In genomic region chr8:90898578-90898977, GRCm38 (mm10) we compare ENCODE assay signal across 23 mouse cellular contexts.
DNase-seq lines count a peak whose midpoint lies in the region; ATAC-seq and TF ChIP-seq lines count a peak whose summit lies in the region.
"Had no signal": no experiment of that assay in that cellular context is flagged by ENCODE, and none has a peak within 500 bp of the region (broad histone marks: within the 10 kb centered on the region; RNA-seq: fewer than 3 reads in every experiment).

No protein-coding gene starts in this region.

- H3K27ac ChIP-seq in intestine, embryonic 16.5 days (ENCODE audit: low read length): no peak overlapping the region
- H3K27ac ChIP-seq in hindbrain, embryonic 13.5 days: no peak overlapping the region
- H3K27ac ChIP-seq: embryonic facial prominence, embryonic 12.5 days; forebrain, embryonic 15.5 days; heart, adult 2 months; limb, embryonic 13.5 days; liver, embryonic 14.5 days; midbrain, embryonic 13.5 days; neural tube, embryonic 12.5 days had no signal

- ATAC-seq in G1E (ENCODE audit: extremely low read depth, insufficient number of reproducible peaks, low FRiP score, poor library complexity, severe bottlenecking): peak; percentile 86
- peak; percentile 53; the same call in 1 of the 2 replicates for ATAC-seq in intestine, embryonic 16.5 days
- no peak for ATAC-seq in hindbrain, embryonic 13.5 days (ENCODE audit: low FRiP score)
- no peak for ATAC-seq in frontal cortex, adult (ENCODE audit: low TSS enrichment)
- ATAC-seq: forebrain, embryonic 15.5 days; inflammation-experienced regulatory T-cells, adult 6 months; midbrain, embryonic 13.5 days had no signal

- intact Hi-C loops in heart, postnatal 25 days (cut with DNase I): no loop called here

- no peak overlapping the region for H3K9ac ChIP-seq in intestine, embryonic 16.5 days (ENCODE audit: low read depth, low read length)
- H3K9ac ChIP-seq in hindbrain, embryonic 13.5 days: no peak overlapping the region
- H3K9ac ChIP-seq: embryonic facial prominence, embryonic 12.5 days; forebrain, embryonic 15.5 days; limb, embryonic 13.5 days; liver, embryonic 14.5 days; midbrain, embryonic 13.5 days; neural tube, embryonic 12.5 days had no signal

- H3K4me2 ChIP-seq in intestine, embryonic 16.5 days (ENCODE audit: low read depth, low read length): no peak overlapping the region
- H3K4me2 ChIP-seq in hindbrain, embryonic 13.5 days: no peak overlapping the region
- H3K4me2 ChIP-seq: embryonic facial prominence, embryonic 12.5 days; forebrain, embryonic 15.5 days; limb, embryonic 13.5 days; midbrain, embryonic 13.5 days; neural tube, embryonic 12.5 days had no signal

- no peaks in the 10 kb centered on the region for H3K36me3 ChIP-seq in G1E (replicated peaks)
- H3K36me3 ChIP-seq in intestine, embryonic 16.5 days (ENCODE audit: control insufficient read depth, insufficient read depth, low read length): no peaks in the 10 kb centered on the region
- H3K36me3 ChIP-seq in hindbrain, embryonic 13.5 days: no peaks in the 10 kb centered on the region
- H3K36me3 ChIP-seq: embryonic facial prominence, embryonic 12.5 days; forebrain, embryonic 15.5 days; limb, embryonic 13.5 days; midbrain, embryonic 13.5 days; neural tube, embryonic 12.5 days had no signal

- no peak for TF ChIP-seq CTCF in G1E (IDR thresholded peaks at IDR 0.05; ENCODE audit: low read depth, low read length)

- H3K4me3 ChIP-seq in G1E (ENCODE audit: low read depth, low read length): no peak overlapping the region
- no peak overlapping the region for H3K4me3 ChIP-seq in intestine, embryonic 16.5 days (ENCODE audit: low read length)
- no peak overlapping the region for H3K4me3 ChIP-seq in hindbrain, embryonic 13.5 days
- H3K4me3 ChIP-seq: embryonic facial prominence, embryonic 12.5 days; forebrain, embryonic 15.5 days; heart, adult 2 months; limb, embryonic 13.5 days; midbrain, embryonic 13.5 days; neural tube, embryonic 12.5 days had no signal

- 21% methylated on average over 6 of the region's 6 CpGs for WGBS in intestine, embryonic 16.5 days
- 48% methylated on average over 6 of the region's 6 CpGs for WGBS in hindbrain, embryonic 13.5 days

- peaks cover 9% of the 10 kb centered on the region for H3K4me1 ChIP-seq in G1E (ENCODE audit: insufficient read depth, low read depth, low read length)
- peaks cover 8% of the 10 kb centered on the region for H3K4me1 ChIP-seq in intestine, embryonic 16.5 days (ENCODE audit: control insufficient read depth, insufficient read depth, low read length)
- H3K4me1 ChIP-seq in hindbrain, embryonic 13.5 days (replicated peaks): peaks cover 9% of the 10 kb centered on the region

- no peaks in the 10 kb centered on the region for H3K9me3 ChIP-seq in G1E (replicated peaks)
- no peaks in the 10 kb centered on the region for H3K9me3 ChIP-seq in intestine, embryonic 16.5 days (ENCODE audit: control insufficient read depth, low read length)
- no peaks in the 10 kb centered on the region for H3K9me3 ChIP-seq in hindbrain, embryonic 13.5 days
- H3K9me3 ChIP-seq: embryonic facial prominence, embryonic 12.5 days; forebrain, embryonic 15.5 days; limb, embryonic 13.5 days; midbrain, embryonic 13.5 days; neural tube, embryonic 12.5 days had no signal

- DNase-seq in heart, adult 11 months: peak; percentile 79
- DNase-seq in heart, postnatal 25 days (ENCODE audit: low spot score): no peak
- DNase-seq in G1E (ENCODE audit: low spot score): no peak
- peak; percentile 25 to 33 for DNase-seq in lung, postnatal 4 days
- DNase-seq in left cerebral cortex, adult 18-20 months (ENCODE audit: low spot score in 2 of 2): no peak
- DNase-seq: adrenal gland, postnatal 36 days; cerebellum, adult 11-12 months; cerebellum, postnatal 14 days; heart, adult 2 months; kidney, postnatal 4 days; right cerebral cortex, postnatal 14 days; spleen, adult 18-20 months; thymus, postnatal 36 days had no signal

- H3K27me3 ChIP-seq in G1E (ENCODE audit: insufficient read depth, low read length): no peaks in the 10 kb centered on the region; the same call in 1 of the 2 replicates
- no peaks in the 10 kb centered on the region for H3K27me3 ChIP-seq in intestine, embryonic 16.5 days (replicated peaks; ENCODE audit: control insufficient read depth, insufficient read depth, low read length)
- no peaks in the 10 kb centered on the region for H3K27me3 ChIP-seq in hindbrain, embryonic 13.5 days
- H3K27me3 ChIP-seq: embryonic facial prominence, embryonic 12.5 days; forebrain, embryonic 15.5 days; limb, embryonic 13.5 days; midbrain, embryonic 13.5 days; neural tube, embryonic 12.5 days had no signal

Comparison
In these comparisons a context has a peak if more than half of its experiments do, and no peak if none do; other contexts are left out.
1. DNase-seq: peak in heart, adult 11 months (single experiment) and lung, postnatal 4 days (2 of 2); none in heart, postnatal 25 days (single experiment), G1E (single experiment) and left cerebral cortex, adult 18-20 months (0 of 2).
2. ATAC-seq: peak in G1E (single experiment) and intestine, embryonic 16.5 days (single experiment); none in hindbrain, embryonic 13.5 days (single experiment) and frontal cortex, adult (single experiment).